Comparison of ENCODE assay signal across 8 mouse cellular contexts in the genomic region with DNA sequence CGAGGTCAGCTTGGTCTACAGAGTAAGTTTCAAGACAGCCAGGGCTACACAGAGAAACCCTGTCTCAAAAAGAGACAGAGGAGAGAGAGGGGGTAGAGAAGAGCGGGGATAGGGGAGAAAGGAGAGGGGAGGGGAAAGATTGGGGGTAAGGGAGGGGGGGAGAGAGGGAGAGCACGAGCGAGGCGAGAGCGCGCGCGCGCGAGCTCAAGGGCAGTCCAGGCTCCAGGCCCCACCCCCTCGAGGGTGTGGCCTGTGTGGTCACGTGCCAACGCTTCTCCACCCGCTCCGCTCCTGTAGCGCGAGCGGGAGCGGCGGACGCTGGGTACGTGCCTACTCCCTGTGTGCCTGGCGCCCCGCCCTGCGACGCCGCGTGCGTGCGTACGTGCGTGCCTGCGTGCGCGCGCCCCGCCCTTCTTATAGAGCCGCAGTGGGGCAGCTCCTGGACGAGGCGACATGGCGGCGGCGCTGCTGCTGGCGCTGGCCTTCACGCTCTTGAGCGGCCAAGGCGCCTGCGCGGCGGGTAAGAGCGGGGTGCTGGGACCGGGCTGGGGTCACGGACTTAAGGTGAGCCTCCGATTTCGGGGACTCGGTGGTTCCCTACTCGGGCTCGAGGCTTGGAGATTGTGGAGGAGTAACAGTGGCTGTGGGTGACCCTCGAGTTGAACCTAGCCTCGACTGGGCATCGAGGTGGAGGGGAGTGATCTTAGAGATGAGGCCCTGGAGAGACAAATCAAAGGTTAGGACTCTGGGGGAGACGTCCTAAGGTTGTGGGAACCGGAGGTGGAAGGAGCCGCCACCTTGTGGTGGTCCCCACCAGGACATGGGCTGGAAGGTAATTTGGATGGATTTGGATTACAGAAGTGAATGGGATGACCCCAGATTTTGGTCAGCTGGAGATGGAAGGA. TPM values are rescaled to one million over a fixed set of nuclear protein-coding genes. Genes with fewer than 3 reads are reported as not detected.
DNase-seq lines count a peak whose midpoint lies in the region; ATAC-seq and TF ChIP-seq lines count a peak whose summit lies in the region.

TSS of gene Bsg (plus strand) at position 427 of the 905 bp plus-strand sequence.

- under 1% methylated on average over 62 of the region's 65 CpGs for WGBS in forebrain, embryonic 13.5 days
- under 1% methylated on average over 65 of the region's 65 CpGs for WGBS in large intestine, adult 2 months
- WGBS in liver, postnatal 0 days (ENCODE audit: insufficient replicate concordance), result under 1% methylated on average over 63 of the region's 65 CpGs
- WGBS in neural tube, embryonic 14.5 days, result under 1% methylated on average over 54 of the region's 65 CpGs

- peak within 1 kb of the TSS; percentile 82 for H3K4me2 ChIP-seq in forebrain, embryonic 13.5 days
- H3K4me2 ChIP-seq in liver, postnatal 0 days (ENCODE audit: low read depth, low read length), result peak within 1 kb of the TSS; percentile 77
- peak within 1 kb of the TSS; percentile 89 for H3K4me2 ChIP-seq in neural tube, embryonic 14.5 days (ENCODE audit: low read depth, low read length)

- TF ChIP-seq EP300 in liver, postnatal 0 days (IDR thresholded peaks at IDR 0.05; ENCODE audit: low read depth), result no peak

- ATAC-seq in forebrain, embryonic 13.5 days, result peak; percentile 96
- peak; percentile 92 for ATAC-seq in liver, postnatal 0 days
- peak; percentile 93 for ATAC-seq in neural tube, embryonic 14.5 days (ENCODE audit: low read depth)

- intact Hi-C loops in heart, postnatal 10 days (cut with DNase I), result no loop called here

- no peaks in the 10 kb centered on the region for H3K9me3 ChIP-seq in E14TG2a.4 (ENCODE audit: low read length)
- H3K9me3 ChIP-seq in forebrain, embryonic 13.5 days (replicated peaks), result no peaks in the 10 kb centered on the region
- no peaks in the 10 kb centered on the region for H3K9me3 ChIP-seq in liver, postnatal 0 days (ENCODE audit: low read length)
- H3K9me3 ChIP-seq in neural tube, embryonic 14.5 days (ENCODE audit: control insufficient read depth, low read length), result no peaks in the 10 kb centered on the region

- peaks cover 69% of the 10 kb centered on the region for H3K4me1 ChIP-seq in E14TG2a.4 (replicated peaks; ENCODE audit: low read depth, low read length)
- peaks cover 30% of the 10 kb centered on the region for H3K4me1 ChIP-seq in forebrain, embryonic 13.5 days
- H3K4me1 ChIP-seq in liver, postnatal 0 days (ENCODE audit: insufficient read depth), result peaks cover 48% of the 10 kb centered on the region
- peaks cover 22% of the 10 kb centered on the region for H3K4me1 ChIP-seq in neural tube, embryonic 14.5 days (ENCODE audit: control insufficient read depth, insufficient read depth, low read length)

- peak within 1 kb of the TSS; percentile 89 for H3K9ac ChIP-seq in forebrain, embryonic 13.5 days
- peak within 1 kb of the TSS; percentile 87 for H3K9ac ChIP-seq in liver, postnatal 0 days (replicated peaks)
- peak within 1 kb of the TSS; percentile 87 for H3K9ac ChIP-seq in neural tube, embryonic 14.5 days (replicated peaks; ENCODE audit: low read depth, low read length)

- TF ChIP-seq CTCF in E14TG2a.4 (conservative IDR thresholded peaks at IDR 0.05; ENCODE audit: low read length), result peak; percentile 34
- peak; percentile 65 for TF ChIP-seq CTCF in liver, postnatal 0 days (IDR thresholded peaks at IDR 0.05; ENCODE audit: low read depth)

- H3K4me3 ChIP-seq in E14TG2a.4 (replicated peaks; ENCODE audit: low read length), result peak within 1 kb of the TSS; percentile 96
- H3K4me3 ChIP-seq in forebrain, embryonic 13.5 days, result peak within 1 kb of the TSS; percentile 70
- H3K4me3 ChIP-seq in liver, postnatal 0 days (ENCODE audit: low read depth, low read length), result peak within 1 kb of the TSS; percentile 85
- H3K4me3 ChIP-seq in neural tube, embryonic 14.5 days (ENCODE audit: low read depth, low read length), result peak within 1 kb of the TSS; percentile 67

- H3K36me3 ChIP-seq in E14TG2a.4 (ENCODE audit: insufficient read depth, low read length), result peaks cover 42% of the 10 kb centered on the region
- peaks cover 23% of the 10 kb centered on the region for H3K36me3 ChIP-seq in forebrain, embryonic 13.5 days (ENCODE audit: poor library complexity, severe bottlenecking)
- H3K36me3 ChIP-seq in liver, postnatal 0 days (replicated peaks; ENCODE audit: insufficient read depth, low read length), result peaks cover 32% of the 10 kb centered on the region
- no peaks in the 10 kb centered on the region for H3K36me3 ChIP-seq in neural tube, embryonic 14.5 days (ENCODE audit: control insufficient read depth, insufficient read depth, low read length)

- DNase-seq in c-Kit-positive CD71-positive TER-119-positive erythroid progenitor cells, embryonic 14.5 days (ENCODE audit: low spot score), result peak; percentile 99
- DNase-seq in heart, postnatal 10 days, result peak; percentile 99
- DNase-seq in large intestine, adult 2 months (ENCODE audit: low read depth, low spot score), result peak; percentile 95
- DNase-seq in liver, postnatal 0 days, result peak; percentile 99
- peak; percentile 98 for DNase-seq in testis, postnatal 10 days (ENCODE audit: low spot score)

- H3K27ac ChIP-seq in forebrain, embryonic 13.5 days, result peak within 1 kb of the TSS; percentile 76
- H3K27ac ChIP-seq in liver, postnatal 0 days (ENCODE audit: low read depth), result peak within 1 kb of the TSS; percentile 79
- peak within 1 kb of the TSS; percentile 44 for H3K27ac ChIP-seq in neural tube, embryonic 14.5 days (ENCODE audit: low read depth, low read length)

- no peaks in the 10 kb centered on the region for H3K27me3 ChIP-seq in E14TG2a.4 (ENCODE audit: insufficient read depth, low read length)
- H3K27me3 ChIP-seq in forebrain, embryonic 13.5 days, result no peaks in the 10 kb centered on the region
- no peaks in the 10 kb centered on the region for H3K27me3 ChIP-seq in liver, postnatal 0 days (ENCODE audit: insufficient read depth, low read length)
- H3K27me3 ChIP-seq in neural tube, embryonic 14.5 days (ENCODE audit: control insufficient read depth, insufficient read depth, low read length), result no peaks in the 10 kb centered on the region

RNA-seq across cellular contexts. Expression of gene Bsg, which starts in this region (rescaled TPM):
- 489 and 502 TPM in 2 replicates for polyA plus RNA-seq in forebrain, embryonic 13.5 days (2015; fragmentation: Nextera tagmentation; extraction: Ambion mirVana)
- total RNA-seq in heart, postnatal 10 days (2021), result 1,000 to 10,000 TPM; 1,161 to 1,276 TPM
- 808 and 1,022 TPM in 2 replicates for polyA plus RNA-seq in large intestine, adult 2 months (2012; rRNA removed)
- polyA plus RNA-seq in liver, postnatal 0 days (2015; fragmentation: Nextera tagmentation; extraction: Ambion mirVana), result 979 and 1,075 TPM in 2 replicates
- 800 and 802 TPM in 2 replicates for polyA plus RNA-seq in neural tube, embryonic 14.5 days (2014; fragmentation: Nextera tagmentation; extraction: Ambion mirVana)

Comparison
In these comparisons a context has a peak if more than half of its experiments do, and no peak if none do; other contexts are left out.
1. Peak in every context shown above with its lines: DNase-seq, ATAC-seq, H3K4me3 ChIP-seq and H3K27ac ChIP-seq.